Mouse (Mus musculus) adrenal gland, postnatal 14 days (tissue): ENCODE measurements at regions not wholly inside any gene's neighbourhood (a gene's known extent, or its start where the extent isn't known, plus 50 kb on each side); places are given as distances from the start of the nearest gene placed in this dataset.

Source experiments
- DNase-seq: peaks from one replicate; pipeline ENCODE4 v3.0.0; 2021; ENCODE audit warnings: mixed read lengths

DNA sequence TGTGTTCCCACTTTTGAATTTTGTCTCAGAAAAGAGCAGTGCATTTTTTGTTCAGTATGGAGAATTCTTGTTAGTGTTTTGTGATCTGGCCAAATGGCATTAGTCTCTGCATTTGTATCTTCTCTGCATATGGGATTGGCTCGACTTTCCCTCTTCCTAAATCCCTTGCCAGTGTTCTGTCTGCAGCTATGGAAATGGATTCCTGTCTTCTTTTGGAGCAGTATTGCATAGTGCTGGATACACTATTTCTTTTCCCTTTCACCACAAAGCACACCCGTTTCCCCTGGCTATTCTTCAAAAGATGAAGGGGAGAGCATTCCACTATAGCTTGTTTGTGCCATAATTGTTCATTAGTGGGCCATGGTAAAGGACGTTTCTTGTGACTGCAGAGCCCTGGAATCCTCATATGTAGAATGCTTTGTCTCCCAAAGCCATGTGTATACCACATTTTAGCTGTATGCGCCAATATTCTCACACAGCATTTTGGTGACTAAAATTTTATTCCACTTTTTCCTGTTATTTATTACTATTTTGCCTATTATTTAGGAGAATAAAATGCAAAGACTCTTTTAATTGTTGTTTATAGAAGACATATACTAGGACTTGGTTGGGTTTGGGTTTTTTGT is 197.8 kb downstream of the Hs3st1 start:
- no peak for DNase-seq

DNA sequence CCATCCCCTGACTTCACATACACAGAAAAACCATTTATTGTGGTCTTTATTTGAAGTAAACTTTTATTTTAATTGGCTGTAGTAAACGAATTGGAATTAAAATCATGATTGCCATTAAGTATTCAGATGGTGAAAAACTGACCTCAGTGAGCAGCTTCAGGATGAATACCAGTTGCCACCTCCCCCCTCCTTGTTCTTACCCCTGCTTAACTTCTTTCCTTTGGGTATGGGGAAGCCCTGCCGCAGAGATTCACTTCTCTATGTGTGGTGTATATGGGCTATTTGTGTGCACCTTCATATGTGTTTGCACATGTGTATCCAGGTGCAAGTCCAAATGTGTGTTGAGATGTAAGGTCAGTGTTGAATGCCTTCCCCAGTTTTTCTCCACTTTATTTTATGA is 218.2 kb downstream of the Hs3st1 start:
- no peak for DNase-seq

- DNase-seq, result no peak
These were observed 218.9 kb downstream of the Hs3st1 start for GRCm38 (mm10) chr5:39536351-39536750.

GRCm38 (mm10) chr5:39510246-39510645 is 245.0 kb downstream of the Hs3st1 start:
- DNase-seq, result no peak

DNA sequence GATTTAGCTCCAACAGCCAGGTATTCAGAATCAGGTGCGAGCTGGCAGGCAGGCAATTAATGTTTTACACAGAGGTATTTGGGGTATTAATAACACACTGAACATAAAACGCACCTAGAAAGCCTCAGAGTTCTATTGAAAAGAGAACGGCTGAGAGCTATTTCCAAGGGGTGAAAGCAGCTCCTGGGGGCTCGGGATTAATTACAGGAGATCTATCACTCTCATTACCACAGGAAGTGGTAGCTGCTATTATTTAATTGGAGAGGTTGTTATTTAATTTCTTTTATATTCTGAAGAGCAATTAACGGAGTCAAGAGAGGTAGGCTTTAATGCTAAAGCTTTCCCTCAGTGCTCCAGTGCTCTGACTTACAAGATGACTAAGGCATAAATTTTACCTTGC is 272.5 kb downstream of the Hs3st1 start:
- DNase-seq, result no peak

DNA sequence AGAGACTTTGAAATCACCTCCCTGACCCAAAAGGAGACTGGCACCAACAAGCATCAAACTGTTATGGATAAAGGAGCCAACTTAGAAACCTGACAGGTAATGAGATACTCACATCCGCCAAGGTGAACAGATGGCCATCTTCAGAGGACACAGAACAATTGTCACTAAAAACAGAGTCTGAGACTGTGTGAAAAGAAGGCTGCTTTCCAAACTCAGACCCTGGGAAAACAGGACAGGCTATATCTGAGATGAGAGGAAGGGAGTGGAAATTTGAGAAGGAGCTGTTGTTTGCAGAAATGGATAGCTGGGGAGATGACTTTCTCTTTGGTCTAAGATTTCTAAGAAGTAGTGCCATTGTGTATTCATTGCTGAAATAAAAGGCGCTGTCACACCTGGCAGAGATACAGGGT is 297.2 kb downstream of the Hs3st1 start:
- DNase-seq, result no peak

DNA sequence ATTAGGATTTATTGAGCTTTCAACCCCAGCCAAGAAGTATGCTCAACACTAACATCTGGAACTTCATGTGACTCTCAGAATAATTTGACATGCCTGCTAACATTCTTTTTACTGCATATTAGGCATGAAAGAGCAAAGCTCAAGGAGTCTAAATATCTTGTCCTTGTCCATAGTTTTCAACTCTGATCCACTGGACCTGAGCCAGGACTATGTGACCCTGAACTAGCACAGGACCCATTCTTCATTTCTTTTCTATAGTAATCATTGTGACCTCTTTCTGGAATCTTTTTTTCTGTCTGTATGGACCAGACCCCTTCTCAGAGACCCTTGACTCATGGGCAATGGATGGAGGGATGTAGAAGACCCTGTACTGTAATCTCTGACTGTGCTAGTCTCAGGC is 301.6 kb downstream of the Hs3st1 start:
- DNase-seq, result peak; percentile 47

GRCm38 (mm10) chr5:39440817-39441216 is 314.5 kb downstream of the Hs3st1 start:
- no peak for DNase-seq

GRCm38 (mm10) chr5:39437463-39438201 is 317.6 kb downstream of the Hs3st1 start:
- peak; percentile 17 for DNase-seq

- DNase-seq, result no peak
These were observed 329.2 kb downstream of the Hs3st1 start for GRCm38 (mm10) chr5:39426053-39426452.

- DNase-seq, result no peak
These were observed 331.6 kb downstream of the Hs3st1 start for GRCm38 (mm10) chr5:39423720-39424119.

DNA sequence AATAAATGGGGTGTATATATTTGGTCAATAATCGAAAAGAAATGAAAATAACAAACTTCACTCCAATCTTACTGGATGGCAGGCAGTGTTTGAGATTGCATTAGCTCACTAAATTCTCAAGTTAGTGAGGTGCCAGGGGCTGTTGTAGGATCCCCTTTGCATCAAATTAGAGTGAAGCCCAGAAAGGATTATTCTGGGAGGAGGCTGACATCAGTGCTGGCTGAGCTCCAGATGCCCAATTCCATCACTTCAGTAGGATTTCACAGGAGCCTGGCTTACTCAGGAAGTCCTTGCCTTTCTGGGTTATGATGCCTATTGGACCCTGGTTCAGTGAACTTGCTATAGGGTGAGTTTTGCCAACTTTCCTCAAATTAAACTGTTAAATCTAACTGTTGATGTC is 336.5 kb downstream of the Hs3st1 start:
- DNase-seq, result no peak

GRCm38 (mm10) chr5:39417845-39418154 is 337.5 kb downstream of the Hs3st1 start:
- no peak for DNase-seq

GRCm38 (mm10) chr5:39417121-39417844 is 338.0 kb downstream of the Hs3st1 start:
- DNase-seq, result no peak

- DNase-seq, result no peak
These were observed 338.7 kb downstream of the Hs3st1 start for GRCm38 (mm10) chr5:39416597-39417023.

GRCm38 (mm10) chr5:39412756-39413155 is 342.5 kb downstream of the Hs3st1 start:
- no peak for DNase-seq

GRCm38 (mm10) chr5:39390391-39390987 is 364.8 kb downstream of the Hs3st1 start:
- DNase-seq, result no peak

DNA sequence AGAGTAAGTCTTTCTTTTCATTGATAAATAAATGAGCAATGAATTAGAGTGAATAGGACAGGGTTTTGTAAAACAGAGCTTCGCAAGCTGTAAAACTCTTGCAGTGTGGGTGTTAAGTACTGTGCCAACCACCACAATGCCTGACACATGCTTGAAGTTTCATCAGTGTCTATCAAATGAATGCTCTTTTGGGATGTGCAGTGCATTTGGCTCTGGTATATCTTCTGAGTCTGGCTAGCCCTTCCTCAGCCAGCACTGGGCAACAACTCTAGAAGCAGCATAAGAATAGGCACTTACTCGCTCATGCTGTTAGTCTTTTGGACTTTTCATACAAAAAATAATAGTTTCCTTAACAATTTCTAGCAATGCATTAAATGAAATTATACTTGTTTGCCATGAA is 370.9 kb downstream of the Hs3st1 start:
- no peak for DNase-seq

DNA sequence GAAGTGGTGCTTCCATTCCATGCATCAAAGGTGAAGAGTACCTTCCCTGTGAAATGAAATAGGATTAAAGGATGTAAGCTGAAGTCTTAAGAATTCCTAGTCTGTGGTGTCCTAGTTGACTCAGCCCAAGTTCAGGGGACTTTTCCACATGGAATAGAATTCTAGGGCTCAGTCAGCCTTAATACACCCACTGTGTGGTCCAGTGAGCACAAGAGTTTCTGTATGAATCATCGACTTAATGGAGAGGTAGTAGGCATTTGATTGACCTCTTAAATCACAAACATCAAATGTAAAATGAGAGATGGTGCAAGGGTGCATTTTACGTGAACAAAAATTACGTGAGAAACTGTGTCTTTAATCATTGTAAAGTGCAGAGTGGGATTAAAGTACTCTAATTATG is 381.1 kb downstream of the Hs3st1 start:
- DNase-seq, result no peak

DNA sequence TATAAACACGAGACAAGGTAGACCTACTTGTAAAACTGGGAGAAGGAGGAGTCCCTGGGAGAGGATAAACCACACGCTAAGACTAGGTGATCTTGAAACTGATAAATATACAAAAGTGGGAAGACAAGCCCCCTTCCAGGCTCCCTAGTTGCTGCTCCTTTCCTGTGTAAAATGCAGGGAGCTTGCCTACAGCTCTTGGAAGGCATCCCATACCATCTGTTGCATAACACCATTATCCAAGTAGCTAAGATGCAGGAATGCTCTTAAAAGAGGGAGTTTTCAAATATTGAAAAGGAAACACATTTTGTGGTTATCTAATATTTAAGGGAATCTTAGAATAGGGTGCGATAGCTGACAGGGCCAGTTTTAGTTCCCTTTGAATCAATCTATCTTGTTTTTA is 406.6 kb downstream of the Hs3st1 start:
- DNase-seq, result no peak

DNA sequence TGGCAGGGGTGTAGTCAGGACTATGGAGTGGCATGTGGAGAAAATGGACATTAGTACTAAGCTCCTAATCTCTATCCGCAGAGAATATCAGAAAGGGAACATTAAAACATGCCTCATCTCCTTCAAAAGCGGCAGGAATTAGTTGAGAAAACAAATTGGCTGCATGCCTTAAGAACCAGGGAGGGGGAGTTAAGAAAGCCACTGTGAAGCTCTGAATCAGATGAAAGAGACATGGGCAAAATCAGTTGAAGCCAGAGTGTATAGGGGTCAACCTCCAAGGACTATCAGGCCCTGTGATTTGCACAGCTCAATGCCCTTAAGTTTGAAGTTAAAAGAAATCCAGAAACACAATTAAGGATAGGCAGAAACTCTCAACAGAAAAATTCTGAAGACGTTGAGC is 408.3 kb downstream of the Hs3st1 start:
- DNase-seq, result no peak

DNA sequence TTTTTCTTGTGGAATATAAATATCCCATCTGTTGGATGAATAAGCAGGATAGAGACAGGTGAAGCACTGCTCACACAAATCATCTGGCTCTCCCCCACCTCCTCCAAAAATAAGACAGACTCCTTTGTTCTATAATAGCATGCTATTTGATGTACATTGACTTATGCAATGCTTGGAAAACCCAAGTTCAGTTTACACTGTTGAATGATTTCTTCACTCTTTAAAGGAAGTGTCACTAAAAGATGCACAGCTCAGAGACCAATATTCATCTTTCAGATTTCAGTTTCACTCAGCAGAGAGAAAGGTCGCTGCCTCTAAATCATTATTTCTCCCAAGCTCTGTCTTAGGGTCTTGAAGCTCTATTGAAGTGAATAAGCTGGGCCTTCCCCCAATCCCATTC is 417.4 kb downstream of the Hs3st1 start:
- DNase-seq, result no peak

GRCm38 (mm10) chr5:39336484-39336985 is 418.7 kb downstream of the Hs3st1 start:
- no peak for DNase-seq
